ENCODE assay signal across 18 mouse cellular contexts in the genomic region with DNA sequence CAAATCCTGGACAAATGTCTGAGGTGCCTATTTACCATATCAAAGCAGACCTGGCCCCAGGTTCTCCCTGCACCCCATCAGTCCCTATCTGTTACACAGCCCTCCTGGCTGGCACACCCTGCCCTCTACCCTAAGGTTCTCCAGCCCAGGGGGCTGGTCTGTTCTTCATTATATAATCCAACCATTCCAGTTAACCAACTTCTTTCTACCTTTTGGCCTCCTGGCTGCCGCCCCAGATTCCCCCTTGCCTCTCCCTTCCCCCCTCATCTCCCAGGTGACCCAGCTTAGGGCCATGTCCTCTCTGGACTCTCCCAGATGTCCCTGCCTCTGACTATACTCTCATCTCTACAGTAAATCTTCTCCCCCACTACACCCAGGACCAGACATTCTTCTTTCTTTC. TPM values are rescaled to one million over a fixed set of nuclear protein-coding genes. Genes with fewer than 3 reads are reported as not detected.
DNase-seq lines count a peak whose midpoint lies in the region; ATAC-seq and TF ChIP-seq lines count a peak whose summit lies in the region.
"Had no signal": no experiment of that assay in that cellular context is flagged by ENCODE, and none has a peak within 500 bp of the region (broad histone marks: within the 10 kb centered on the region; RNA-seq: fewer than 3 reads in every experiment).

No protein-coding gene starts in this region.

- no peaks in the 10 kb centered on the region for H3K4me1 ChIP-seq in intestine, embryonic 16.5 days (ENCODE audit: control insufficient read depth, insufficient read depth, low read length)
- H3K4me1 ChIP-seq in intestine, postnatal 0 days (replicated peaks; ENCODE audit: control insufficient read depth, insufficient read depth, low read length), result no peaks in the 10 kb centered on the region
- H3K4me1 ChIP-seq in kidney, embryonic 14.5 days (ENCODE audit: control insufficient read depth, insufficient read depth, low read length), result 0 out of 2 replicates have a peak, but pooled peaks cover 2% of the 10 kb centered on the region
- peaks cover 5% of the 10 kb centered on the region; the same call in 1 of the 2 replicates for H3K4me1 ChIP-seq in stomach, embryonic 16.5 days (ENCODE audit: control insufficient read depth, insufficient read depth, low read length)
- 0 out of 2 replicates have a peak, but pooled peaks cover 6% of the 10 kb centered on the region for H3K4me1 ChIP-seq in forebrain, embryonic 10.5 days
- H3K4me1 ChIP-seq: forebrain, embryonic 15.5 days; hindbrain, embryonic 13.5 days had no signal

- H3K36me3 ChIP-seq in intestine, embryonic 16.5 days (ENCODE audit: control insufficient read depth, insufficient read depth, low read length), result no peaks in the 10 kb centered on the region
- no peaks in the 10 kb centered on the region for H3K36me3 ChIP-seq in intestine, postnatal 0 days (ENCODE audit: control insufficient read depth, insufficient read depth)
- H3K36me3 ChIP-seq in kidney, embryonic 14.5 days (ENCODE audit: control insufficient read depth, insufficient read depth, low read length), result no peaks in the 10 kb centered on the region
- H3K36me3 ChIP-seq in stomach, embryonic 16.5 days (ENCODE audit: control insufficient read depth, insufficient read depth, low read length), result no peaks in the 10 kb centered on the region
- H3K36me3 ChIP-seq in forebrain, embryonic 10.5 days (replicated peaks), result no peaks in the 10 kb centered on the region
- H3K36me3 ChIP-seq: embryonic facial prominence, embryonic 15.5 days; forebrain, embryonic 15.5 days; heart, embryonic 10.5 days; hindbrain, embryonic 13.5 days had no signal

- H3K9me3 ChIP-seq in intestine, embryonic 16.5 days (ENCODE audit: control insufficient read depth, low read length), result no peaks in the 10 kb centered on the region
- no peaks in the 10 kb centered on the region for H3K9me3 ChIP-seq in intestine, postnatal 0 days (ENCODE audit: control insufficient read depth)
- no peaks in the 10 kb centered on the region for H3K9me3 ChIP-seq in kidney, embryonic 14.5 days (ENCODE audit: control insufficient read depth, low read length)
- no peaks in the 10 kb centered on the region for H3K9me3 ChIP-seq in stomach, embryonic 16.5 days (replicated peaks; ENCODE audit: control insufficient read depth, low read length)
- no peaks in the 10 kb centered on the region for H3K9me3 ChIP-seq in forebrain, embryonic 10.5 days
- H3K9me3 ChIP-seq: embryonic facial prominence, embryonic 15.5 days; forebrain, embryonic 15.5 days; heart, embryonic 10.5 days; hindbrain, embryonic 13.5 days had no signal

- no peak overlapping the region for H3K4me3 ChIP-seq in intestine, embryonic 16.5 days (ENCODE audit: low read length)
- H3K4me3 ChIP-seq in intestine, postnatal 0 days (ENCODE audit: low read depth, low read length), result no peak overlapping the region
- no peak overlapping the region for H3K4me3 ChIP-seq in kidney, embryonic 14.5 days (ENCODE audit: low read length)
- H3K4me3 ChIP-seq in stomach, embryonic 16.5 days (replicated peaks; ENCODE audit: low read length), result no peak overlapping the region
- no peak overlapping the region for H3K4me3 ChIP-seq in forebrain, embryonic 10.5 days
- H3K4me3 ChIP-seq: embryonic facial prominence, embryonic 15.5 days; erythroblast, embryonic 14.5 days; forebrain, embryonic 15.5 days; heart, embryonic 10.5 days; hindbrain, embryonic 13.5 days had no signal

- H3K27ac ChIP-seq in intestine, embryonic 16.5 days (ENCODE audit: low read length), result no peak overlapping the region
- H3K27ac ChIP-seq in intestine, postnatal 0 days (ENCODE audit: low read depth, low read length), result no peak overlapping the region
- H3K27ac ChIP-seq in kidney, embryonic 14.5 days (ENCODE audit: low read depth, low read length), result no peak overlapping the region
- peak overlapping the region; percentile 27; the same call in 1 of the 2 replicates for H3K27ac ChIP-seq in stomach, embryonic 16.5 days (ENCODE audit: low read length)
- no peak overlapping the region for H3K27ac ChIP-seq in forebrain, embryonic 10.5 days
- H3K27ac ChIP-seq: embryonic facial prominence, embryonic 15.5 days; forebrain, embryonic 15.5 days; heart, embryonic 10.5 days; hindbrain, embryonic 13.5 days; hindbrain, postnatal 0 days had no signal

- WGBS in intestine, embryonic 16.5 days, result 20% methylated on average over 1 of the region's 1 CpGs
- WGBS in intestine, postnatal 0 days, result 31% methylated on average over 1 of the region's 1 CpGs
- 67% methylated on average over 1 of the region's 1 CpGs for WGBS in kidney, embryonic 14.5 days
- WGBS in stomach, embryonic 16.5 days, result 71% methylated on average over 1 of the region's 1 CpGs
- 85% methylated on average over 1 of the region's 1 CpGs for WGBS in forebrain, embryonic 10.5 days

- no peak overlapping the region for H3K4me2 ChIP-seq in intestine, embryonic 16.5 days (ENCODE audit: low read depth, low read length)
- H3K4me2 ChIP-seq in intestine, postnatal 0 days (replicated peaks; ENCODE audit: low read depth), result no peak overlapping the region
- H3K4me2 ChIP-seq in kidney, embryonic 14.5 days (replicated peaks; ENCODE audit: low read depth, low read length), result no peak overlapping the region
- H3K4me2 ChIP-seq in stomach, embryonic 16.5 days (ENCODE audit: low read depth, low read length), result no peak overlapping the region
- H3K4me2 ChIP-seq: embryonic facial prominence, embryonic 15.5 days; forebrain, embryonic 15.5 days; hindbrain, embryonic 13.5 days had no signal

- no peak for TF ChIP-seq CTCF in intestine, postnatal 0 days (IDR thresholded peaks at IDR 0.05; ENCODE audit: low read depth)

- ATAC-seq in intestine, embryonic 16.5 days, result 0 out of 2 replicates have a peak, but pooled peaks have one; percentile 23
- ATAC-seq in intestine, postnatal 0 days, result no peak
- ATAC-seq in kidney, embryonic 14.5 days (ENCODE audit: low FRiP score, low TSS enrichment), result no peak
- ATAC-seq in stomach, embryonic 16.5 days (ENCODE audit: insufficient read depth, low FRiP score), result no peak
- ATAC-seq: forebrain, embryonic 15.5 days; hindbrain, postnatal 0 days had no signal

- no peak overlapping the region for H3K9ac ChIP-seq in intestine, embryonic 16.5 days (ENCODE audit: low read depth, low read length)
- no peak overlapping the region for H3K9ac ChIP-seq in intestine, postnatal 0 days (ENCODE audit: low read depth, low read length)
- no peak overlapping the region for H3K9ac ChIP-seq in kidney, embryonic 14.5 days (ENCODE audit: low read depth, low read length)
- H3K9ac ChIP-seq in stomach, embryonic 16.5 days (ENCODE audit: low read length), result no peak overlapping the region
- H3K9ac ChIP-seq: embryonic facial prominence, embryonic 15.5 days; forebrain, embryonic 15.5 days; hindbrain, embryonic 13.5 days had no signal

- DNase-seq in kidney, adult 8-10 months, result peak; percentile 79 to 85
- peak; percentile 50 to 89 for DNase-seq in kidney, postnatal 25 days
- no peak for DNase-seq in forebrain, embryonic 10.5 days (ENCODE audit: extremely low spot score, low spot score)
- DNase-seq: adrenal gland, adult 8-10 months; adrenal gland, postnatal 36 days; cerebellum, adult 2 months; gastrocnemius, postnatal 10 days; heart, postnatal 10 days had no signal

- H3K27me3 ChIP-seq in intestine, embryonic 16.5 days (replicated peaks; ENCODE audit: control insufficient read depth, insufficient read depth, low read length), result no peaks in the 10 kb centered on the region
- no peaks in the 10 kb centered on the region for H3K27me3 ChIP-seq in intestine, postnatal 0 days (replicated peaks; ENCODE audit: control insufficient read depth, insufficient read depth, low read length)
- no peaks in the 10 kb centered on the region for H3K27me3 ChIP-seq in kidney, embryonic 14.5 days (ENCODE audit: control insufficient read depth, insufficient read depth, low read length)
- H3K27me3 ChIP-seq in stomach, embryonic 16.5 days (ENCODE audit: control insufficient read depth, insufficient read depth, low read length), result no peaks in the 10 kb centered on the region
- H3K27me3 ChIP-seq in forebrain, embryonic 10.5 days (ENCODE audit: poor library complexity, severe bottlenecking), result no peaks in the 10 kb centered on the region
- H3K27me3 ChIP-seq: embryonic facial prominence, embryonic 15.5 days; forebrain, embryonic 15.5 days had no signal

RNA-seq across cellular contexts. Expression of a gene that starts 41.7 kb away (rescaled TPM):
- polyA plus RNA-seq in intestine, embryonic 16.5 days (2015; fragmentation: Nextera tagmentation; extraction: Ambion mirVana), result 43.8 and 45.7 TPM in 2 replicates
- polyA plus RNA-seq in intestine, postnatal 0 days (2015; fragmentation: Nextera tagmentation; extraction: Ambion mirVana), result 21.9 and 23.9 TPM in 2 replicates
- 16.3 and 85.4 TPM in 2 replicates for polyA plus RNA-seq in kidney, embryonic 14.5 days (2014; fragmentation: Nextera tagmentation; extraction: Ambion mirVana)
- 39.5 and 46.6 TPM in 2 replicates for polyA plus RNA-seq in stomach, embryonic 16.5 days (2015; fragmentation: Nextera tagmentation; extraction: Ambion mirVana)
- 14.9 and 20.8 TPM in 2 replicates for polyA plus RNA-seq in forebrain, embryonic 10.5 days (2016; fragmentation: Nextera tagmentation; extraction: Ambion mirVana)

RNA-seq across cellular contexts. Expression of a gene that starts 57.0 kb away (rescaled TPM):
- 15.5 TPM in 2 replicates for polyA plus RNA-seq in intestine, embryonic 16.5 days (2015; fragmentation: Nextera tagmentation; extraction: Ambion mirVana)
- polyA plus RNA-seq in intestine, postnatal 0 days (2015; fragmentation: Nextera tagmentation; extraction: Ambion mirVana), result 4.2 TPM in 2 replicates
- 10.4 and 19.9 TPM in 2 replicates for polyA plus RNA-seq in kidney, embryonic 14.5 days (2014; fragmentation: Nextera tagmentation; extraction: Ambion mirVana)
- 15.5 and 16.6 TPM in 2 replicates for polyA plus RNA-seq in stomach, embryonic 16.5 days (2015; fragmentation: Nextera tagmentation; extraction: Ambion mirVana)
- polyA plus RNA-seq in forebrain, embryonic 10.5 days (2016; fragmentation: Nextera tagmentation; extraction: Ambion mirVana), result 34.7 and 35.8 TPM in 2 replicates

RNA-seq across cellular contexts. Expression of a gene that starts 58.8 kb away (rescaled TPM):
- polyA plus RNA-seq in intestine, embryonic 16.5 days (2015; fragmentation: Nextera tagmentation; extraction: Ambion mirVana), result 5.9 and 6.7 TPM in 2 replicates
- 5.6 and 5.8 TPM in 2 replicates for polyA plus RNA-seq in intestine, postnatal 0 days (2015; fragmentation: Nextera tagmentation; extraction: Ambion mirVana)
- polyA plus RNA-seq in kidney, embryonic 14.5 days (2014; fragmentation: Nextera tagmentation; extraction: Ambion mirVana), result 3.8 and 4.8 TPM in 2 replicates
- 7.1 and 7.6 TPM in 2 replicates for polyA plus RNA-seq in stomach, embryonic 16.5 days (2015; fragmentation: Nextera tagmentation; extraction: Ambion mirVana)
- 2.6 and 2.9 TPM in 2 replicates for polyA plus RNA-seq in forebrain, embryonic 10.5 days (2016; fragmentation: Nextera tagmentation; extraction: Ambion mirVana)
